Mouse (Mus musculus): ENCODE results near the gene Zic1.

GRCm38 (mm10) chr9:91364971-91365501 is 574 bp downstream of the Zic1 start:
- no peak for TF ChIP-seq CTCF (IDR thresholded peaks at IDR 0.05; ENCODE audit: extremely low read depth, insufficient read depth, low read length)
- no peak for TF ChIP-seq POLR2A (IDR thresholded peaks at IDR 0.05; ENCODE audit: extremely low read depth, insufficient read depth, low read length)

Data from cortical plate, adult 2 months (tissue).